Comparison of ENCODE assay signal across 8 mouse cellular contexts in genomic region chr4:62699191-62699812, GRCm38 (mm10).
DNase-seq lines count a peak whose midpoint lies in the region; ATAC-seq and TF ChIP-seq lines count a peak whose summit lies in the region.

No protein-coding gene starts in this region.

- H3K9me3 ChIP-seq in forebrain, embryonic 10.5 days = no peaks in the 10 kb centered on the region
- H3K9me3 ChIP-seq in heart, embryonic 13.5 days = no peaks in the 10 kb centered on the region
- H3K9me3 ChIP-seq in kidney, postnatal 0 days (replicated peaks; ENCODE audit: low read length) = no peaks in the 10 kb centered on the region
- H3K9me3 ChIP-seq in midbrain, embryonic 16.5 days (replicated peaks; ENCODE audit: control insufficient read depth, low read length, poor library complexity, severe bottlenecking) = no peaks in the 10 kb centered on the region

- peak overlapping the region; percentile 29 for H3K4me3 ChIP-seq in forebrain, embryonic 10.5 days
- H3K4me3 ChIP-seq in heart, embryonic 13.5 days = peak overlapping the region; percentile 63
- H3K4me3 ChIP-seq in kidney, postnatal 0 days (replicated peaks; ENCODE audit: low read depth, low read length) = peak overlapping the region; percentile 41
- peak overlapping the region; percentile 13 for H3K4me3 ChIP-seq in midbrain, embryonic 16.5 days (ENCODE audit: low read depth, low read length)

- no peak for TF ChIP-seq POLR2A in brain, embryonic 14.5 days (IDR thresholded peaks at IDR 0.05; ENCODE audit: borderline replicate concordance, extremely low read depth, insufficient read depth, insufficient read length, poor library complexity, severe bottlenecking)

- peak overlapping the region; percentile 82 for H3K4me2 ChIP-seq in heart, embryonic 13.5 days
- H3K4me2 ChIP-seq in kidney, postnatal 0 days (ENCODE audit: low read length) = peak overlapping the region; percentile 64
- peak overlapping the region; percentile 43 for H3K4me2 ChIP-seq in midbrain, embryonic 16.5 days (ENCODE audit: low read length)

- DNase-seq in A20 (ENCODE audit: low read depth, low spot score) (peak; percentile 43), liver (peak; percentile 80)
- peak; percentile 97 for DNase-seq in brain, embryonic 14.5 days (ENCODE audit: low read depth)
- peak; percentile 88 for DNase-seq in forebrain, embryonic 10.5 days (ENCODE audit: extremely low spot score, low spot score)
- peak; percentile 99 for DNase-seq in kidney, postnatal 0 days (ENCODE audit: low spot score)
- peak; percentile 49 for DNase-seq in splenic B cell, adult 2 months (ENCODE audit: low read depth, low spot score)

- ATAC-seq in heart, embryonic 13.5 days (ENCODE audit: extremely low read depth, insufficient number of reproducible peaks, low FRiP score, low TSS enrichment) = peak; percentile 69
- peak; percentile 91 for ATAC-seq in kidney, postnatal 0 days (replicated peaks; ENCODE audit: low FRiP score, low read depth)
- ATAC-seq in midbrain, embryonic 16.5 days = peak; percentile 84

- peaks cover 43% of the 10 kb centered on the region for H3K4me1 ChIP-seq in forebrain, embryonic 10.5 days
- H3K4me1 ChIP-seq in heart, embryonic 13.5 days = peaks cover 81% of the 10 kb centered on the region
- peaks cover 25% of the 10 kb centered on the region for H3K4me1 ChIP-seq in kidney, postnatal 0 days (replicated peaks; ENCODE audit: insufficient read depth, low read length)
- peaks cover 28% of the 10 kb centered on the region for H3K4me1 ChIP-seq in midbrain, embryonic 16.5 days (ENCODE audit: control insufficient read depth, insufficient read depth, low read length)

- peak overlapping the region; percentile 61 for H3K27ac ChIP-seq in forebrain, embryonic 10.5 days
- peak overlapping the region; percentile 83 for H3K27ac ChIP-seq in heart, embryonic 13.5 days (replicated peaks)
- H3K27ac ChIP-seq in kidney, postnatal 0 days = peak overlapping the region; percentile 73
- H3K27ac ChIP-seq in midbrain, embryonic 16.5 days (ENCODE audit: low read length) = peak overlapping the region; percentile 58

- H3K36me3 ChIP-seq in forebrain, embryonic 10.5 days (replicated peaks) = peaks cover 51% of the 10 kb centered on the region
- peaks cover 35% of the 10 kb centered on the region for H3K36me3 ChIP-seq in heart, embryonic 13.5 days
- H3K36me3 ChIP-seq in kidney, postnatal 0 days (ENCODE audit: insufficient read depth, low read length) = peaks cover 16% of the 10 kb centered on the region
- H3K36me3 ChIP-seq in midbrain, embryonic 16.5 days (ENCODE audit: control insufficient read depth, insufficient read depth, low read length) = peaks cover 19% of the 10 kb centered on the region
- H3K36me3 ChIP-seq in splenic B cell, adult 2 months (ENCODE audit: control insufficient read depth, insufficient read depth, low read length, poor library complexity, severe bottlenecking) = no peaks in the 10 kb centered on the region

- no peaks in the 10 kb centered on the region for H3K27me3 ChIP-seq in forebrain, embryonic 10.5 days (ENCODE audit: poor library complexity, severe bottlenecking)
- H3K27me3 ChIP-seq in heart, embryonic 13.5 days (replicated peaks) = peaks cover 25% of the 10 kb centered on the region
- H3K27me3 ChIP-seq in kidney, postnatal 0 days (ENCODE audit: insufficient read depth, low read length) = no peaks in the 10 kb centered on the region
- no peaks in the 10 kb centered on the region for H3K27me3 ChIP-seq in midbrain, embryonic 16.5 days (ENCODE audit: control insufficient read depth, insufficient read depth, low read depth, low read length)
- no peaks in the 10 kb centered on the region for H3K27me3 ChIP-seq in splenic B cell, adult 2 months (ENCODE audit: control insufficient read depth, insufficient read depth, low read length, poor library complexity, severe bottlenecking)

- peak; percentile 32; the same call in 1 of the 2 replicates for TF ChIP-seq CTCF in brain, embryonic 14.5 days (IDR thresholded peaks at IDR 0.05; ENCODE audit: borderline replicate concordance, extremely low read depth, insufficient read depth, insufficient read length)
- TF ChIP-seq CTCF in kidney, postnatal 0 days (IDR thresholded peaks at IDR 0.05; ENCODE audit: low read depth) = peak; percentile 69

- peak overlapping the region; percentile 86 for H3K9ac ChIP-seq in heart, embryonic 13.5 days
- peak overlapping the region; percentile 53 for H3K9ac ChIP-seq in kidney, postnatal 0 days (ENCODE audit: low read depth, low read length)
- H3K9ac ChIP-seq in midbrain, embryonic 16.5 days (ENCODE audit: low read depth, low read length) = peak overlapping the region; percentile 32

- WGBS in forebrain, embryonic 10.5 days = 2% methylated on average over 10 of the region's 10 CpGs
- under 1% methylated on average over 10 of the region's 10 CpGs for WGBS in heart, embryonic 13.5 days
- under 1% methylated on average over 10 of the region's 10 CpGs for WGBS in kidney, postnatal 0 days
- 2% methylated on average over 10 of the region's 10 CpGs for WGBS in midbrain, embryonic 16.5 days

Comparison
In these comparisons a context has a peak if more than half of its experiments do, and no peak if none do; other contexts are left out.
1. Peak in every context shown above with its lines: DNase-seq, ATAC-seq, H3K4me3 ChIP-seq and H3K27ac ChIP-seq.
2. DNase-seq: peak in every context shown above with its lines; median percentile 99 in kidney, postnatal 0 days; 97 in brain, embryonic 14.5 days; 88 in forebrain, embryonic 10.5 days; 80 in liver; 49 in splenic B cell, adult 2 months; 43 in A20.
3. H3K4me3 ChIP-seq: peak in every context shown above with its lines; median percentile 63 in heart, embryonic 13.5 days; 41 in kidney, postnatal 0 days; 29 in forebrain, embryonic 10.5 days; 13 in midbrain, embryonic 16.5 days.
4. H3K9ac ChIP-seq: peak in every context shown above with its lines; median percentile 86 in heart, embryonic 13.5 days; 53 in kidney, postnatal 0 days; 32 in midbrain, embryonic 16.5 days.